Mouse (Mus musculus) stomach, postnatal 0 days (tissue): ENCODE data around the gene Mx1. TPM values are rescaled to one million over a fixed set of nuclear protein-coding genes. Genes with fewer than 3 reads are reported as not detected.

Source experiments
- ATAC-seq: fragments of 200-750 bp; cut with Nextera tagmentation; 2 replicates; pipeline ENCODE4 v1.8.0; 2017; ENCODE audit not compliant: low FRiP score, low TSS enrichment
- DNase-seq: peaks from one replicate; pipeline ENCODE4 v3.0.0-alpha.2; 2016; ENCODE audit warnings: low spot score
- H3K27ac ChIP-seq: fragments of 300-500 bp; sonication (generic); replicated peaks from 2 replicates; pipeline ENCODE4 v1.5.1; 2014; ENCODE audit warnings: mild to moderate bottlenecking, control low read depth
- H3K27me3 ChIP-seq: fragments of 300-500 bp; sonication (generic); 2 replicates; pipeline ENCODE4 v1.6.1; 2014; ENCODE audit warnings: low read length; ENCODE audit not compliant: control insufficient read depth, insufficient read depth
- H3K36me3 ChIP-seq: fragments of 300-500 bp; sonication (generic); 2 replicates; pipeline ENCODE4 v1.6.1; 2014; ENCODE audit warnings: low read length, mixed read lengths; ENCODE audit not compliant: control insufficient read depth, insufficient read depth
- H3K4me1 ChIP-seq: fragments of 300-500 bp; sonication (generic); replicated peaks from 2 replicates; pipeline ENCODE4 v1.6.1; 2014; ENCODE audit warnings: antibody characterized with exemption; ENCODE audit not compliant: control insufficient read depth, insufficient read depth
- H3K4me2 ChIP-seq: fragments of 300-500 bp; sonication (generic); replicated peaks from 2 replicates; pipeline ENCODE4 v1.6.1; 2014; ENCODE audit warnings: low read depth, mild to moderate bottlenecking, control low read depth, moderate library complexity
- H3K4me3 ChIP-seq: fragments of 300-500 bp; sonication (generic); 2 replicates; pipeline ENCODE4 v1.5.1; 2014; ENCODE audit warnings: low read depth, low read length, control low read depth
- H3K9ac ChIP-seq: fragments of 300-500 bp; sonication (generic); 2 replicates; pipeline ENCODE4 v1.6.1; 2014; ENCODE audit warnings: mild to moderate bottlenecking, low read length, control low read depth, mixed read lengths
- H3K9me3 ChIP-seq: fragments of 300-500 bp; sonication (generic); 2 replicates; pipeline ENCODE4 v1.6.1; 2016; ENCODE audit warnings: low read length; ENCODE audit not compliant: control insufficient read depth
- CTCF ChIP-seq: IDR thresholded peaks from 2 replicates; pipeline ENCODE4 v1.5.1; 2016; ENCODE audit warnings: antibody characterized with exemption, low read depth, mild to moderate bottlenecking, moderate library complexity
- EP300 ChIP-seq: optimal IDR thresholded peaks from 2 replicates; pipeline ENCODE3; 2016; ENCODE audit warnings: antibody characterized with exemption
- WGBS: fragments of 180-500 bp; shearing (Covaris S2); extraction: QIAGEN DNeasy Blood & Tissue Kit; methylation state at CpG from one replicate; pipeline ENCODE4 v1.1.7; 2014; 5-methylcytosine and 5-hydroxymethylcytosine counted together
- polyA plus RNA-seq: library from polyadenylated mRNA; unstranded; fragments of >200 nt; fragmentation: Nextera tagmentation; extraction: Ambion mirVana; gene quantifications from 2 replicates; pipeline ENCODE4 v1.2.1, GENCODE M21; 2015

The Mx1 gene
- polyA plus RNA-seq, 1 experiment from 2014 or later, result 0.42 TPM

GRCm38 (mm10) chr16:97492369-97492768 is 29.7 kb upstream of the Mx1 start:
- WGBS, result 72% methylated on average over 1 of the region's 1 CpGs
- Histone ChIP-seq H3K27ac (no peak overlapping the region), H3K4me3 (no peak overlapping the region), H3K9me3 (no peaks in the 10 kb centered on the region), H3K27me3 (no peaks in the 10 kb centered on the region), H3K9ac (no peak overlapping the region), H3K4me2 (no peak overlapping the region), H3K36me3 (no peaks in the 10 kb centered on the region), H3K4me1 (no peaks in the 10 kb centered on the region)
- no peak for TF ChIP-seq CTCF
- TF ChIP-seq EP300, result no peak
- ATAC-seq (peak; percentile 74; the same call in 1 of the 2 replicates), DNase-seq (peak; percentile 48)

GRCm38 (mm10) chr16:97478655-97479054 is 15.9 kb upstream of the Mx1 start:
- no peaks in the 10 kb centered on the region for H3K4me1 ChIP-seq
- DNase-seq (no peak), ATAC-seq (no peak)
- no peak for TF ChIP-seq CTCF
- TF ChIP-seq EP300, result no peak
- no peak overlapping the region for H3K4me2 ChIP-seq
- no peak overlapping the region for H3K9ac ChIP-seq
- H3K27ac ChIP-seq, result no peak overlapping the region
- WGBS, result 71% methylated on average over 2 of the region's 2 CpGs
- no peaks in the 10 kb centered on the region for H3K9me3 ChIP-seq
- 0 out of 2 replicates have a peak, but pooled peaks cover 2% of the 10 kb centered on the region for H3K27me3 ChIP-seq
- no peaks in the 10 kb centered on the region for H3K36me3 ChIP-seq
- no peak overlapping the region for H3K4me3 ChIP-seq

GRCm38 (mm10) chr16:97476524-97476923 is 13.8 kb upstream of the Mx1 start:
- Histone ChIP-seq H3K4me2 (no peak overlapping the region), H3K27me3 (no peaks in the 10 kb centered on the region), H3K4me1 (no peaks in the 10 kb centered on the region), H3K9ac (no peak overlapping the region), H3K27ac (no peak overlapping the region; the same call in 1 of the 2 replicates), H3K9me3 (no peaks in the 10 kb centered on the region), H3K36me3 (no peaks in the 10 kb centered on the region), H3K4me3 (no peak overlapping the region)
- WGBS, result 69% methylated on average over 1 of the region's 1 CpGs
- peak; percentile 50; the same call in 1 of the 2 replicates for ATAC-seq
- no peak for DNase-seq
- no peak for TF ChIP-seq EP300
- TF ChIP-seq CTCF, result no peak

- Histone ChIP-seq H3K36me3 (no peaks in the 10 kb centered on the region), H3K4me3 (no peak overlapping the region), H3K4me1 (no peaks in the 10 kb centered on the region), H3K4me2 (no peak overlapping the region), H3K9ac (no peak overlapping the region), H3K27me3 (no peaks in the 10 kb centered on the region), H3K9me3 (no peaks in the 10 kb centered on the region), H3K27ac (no peak overlapping the region)
- no peak for DNase-seq
- TF ChIP-seq EP300, result no peak
- peak; percentile 45 for ATAC-seq
- 73% methylated on average over 3 of the region's 3 CpGs for WGBS
Measured at GRCm38 (mm10) chr16:97475581-97475980, 12.9 kb upstream of the Mx1 start.

GRCm38 (mm10) chr16:97474671-97475070 is 12.0 kb upstream of the Mx1 start:
- ATAC-seq (no peak), DNase-seq (no peak)
- no peak for TF ChIP-seq EP300
- TF ChIP-seq CTCF, result no peak
- 80% methylated on average over 2 of the region's 2 CpGs for WGBS
- no peaks in the 10 kb centered on the region for H3K4me1 ChIP-seq
- no peaks in the 10 kb centered on the region for H3K36me3 ChIP-seq
- H3K4me2 ChIP-seq, result no peak overlapping the region
- H3K27me3 ChIP-seq, result no peaks in the 10 kb centered on the region
- H3K9me3 ChIP-seq, result no peaks in the 10 kb centered on the region
- no peak overlapping the region for H3K4me3 ChIP-seq
- no peak overlapping the region for H3K27ac ChIP-seq
- H3K9ac ChIP-seq, result no peak overlapping the region

GRCm38 (mm10) chr16:97467993-97468791 is 5.5 kb upstream of the Mx1 start:
- no peak for DNase-seq
- Histone ChIP-seq H3K27ac (0 out of 2 replicates have a peak overlapping the region, but pooled peaks have one; percentile 40), H3K4me1 (no peaks in the 10 kb centered on the region), H3K4me2 (no peak overlapping the region), H3K4me3 (no peak overlapping the region), H3K27me3 (no peaks in the 10 kb centered on the region), H3K9me3 (no peaks in the 10 kb centered on the region), H3K36me3 (no peaks in the 10 kb centered on the region), H3K9ac (no peak overlapping the region)
- TF ChIP-seq EP300, result no peak
- TF ChIP-seq CTCF, result no peak
- 65% methylated on average over 4 of the region's 4 CpGs for WGBS
- peak; percentile 75 for ATAC-seq
